Mouse (Mus musculus) myocyte (in vitro differentiated cells): Measurements from ENCODE around the gene G3bp1. TPM values are rescaled to one million over a fixed set of nuclear protein-coding genes. Genes with fewer than 3 reads are reported as not detected.
A peak's percentile ranks its signal among the peaks of the same experiment; 100 is the strongest.

ENCODE experiments used
- H3K27me3 ChIP-seq: one replicate; pipeline ENCODE4 v1.6.1; 2011; ENCODE audit not compliant: control insufficient read depth, insufficient read depth, insufficient read length
- H3K36me3 ChIP-seq: one replicate; pipeline ENCODE4 v1.6.1; 2011; ENCODE audit not compliant: control insufficient read depth, insufficient read depth
- H3K4me2 ChIP-seq: one replicate; pipeline ENCODE4 v1.6.1; 2011; ENCODE audit warnings: low read depth, control low read depth
- H3K4me3 ChIP-seq: one replicate; pipeline ENCODE4 v1.5.1; 2011; ENCODE audit warnings: mild to moderate bottlenecking, control low read depth, moderate library complexity
- H3K79me2 ChIP-seq: one replicate; pipeline ENCODE4 v1.6.1; 2011; ENCODE audit not compliant: control insufficient read depth, insufficient read depth
- H3ac ChIP-seq: one replicate; pipeline ENCODE4 v1.6.1; 2011; ENCODE audit not compliant: control insufficient read depth, insufficient read length
- CEBPB ChIP-seq: IDR thresholded peaks from 2 replicates; pipeline ENCODE4 v1.6.1; 2011; ENCODE audit warnings: mild to moderate bottlenecking, moderate library complexity; ENCODE audit not compliant: poor library complexity, insufficient read depth, severe bottlenecking
- E2F4 ChIP-seq: IDR thresholded peaks from one replicate; pipeline ENCODE4 v1.6.1; 2011; ENCODE audit warnings: mild to moderate bottlenecking, control low read depth, moderate library complexity; ENCODE audit not compliant: insufficient read depth
- MAX ChIP-seq: IDR thresholded peaks from one replicate; pipeline ENCODE4 v1.6.1; 2011; ENCODE audit warnings: low read depth, mild to moderate bottlenecking, control low read depth
- MYOD1 ChIP-seq, 3 experiments: IDR thresholded peaks; one replicate each; pipeline ENCODE4 v1.6.1; 2011; ENCODE audit warnings: control low read depth in 2 of 3, low read depth in 2 of 3, mild to moderate bottlenecking in 2 of 3, moderate library complexity in 1 of 3; ENCODE audit not compliant: insufficient read length in 2 of 3, control insufficient read depth in 1 of 3
- MYOG ChIP-seq, 3 experiments: IDR thresholded peaks; one replicate each; pipeline ENCODE4 v1.6.1; 2011; ENCODE audit warnings: control low read depth in 2 of 3, low read depth in 2 of 3, mild to moderate bottlenecking in 2 of 3; ENCODE audit not compliant: insufficient read length in 2 of 3, control insufficient read depth in 1 of 3, insufficient read depth in 1 of 3
- POLR2A ChIP-seq: IDR thresholded peaks from one replicate; pipeline ENCODE4 v1.6.1; 2011; ENCODE audit warnings: low read depth, mild to moderate bottlenecking, control low read depth, moderate library complexity; ENCODE audit not compliant: insufficient read length
- POLR2AphosphoS2 ChIP-seq: IDR thresholded peaks from one replicate; pipeline ENCODE4 v1.6.1; 2011; ENCODE audit warnings: low read depth, control low read depth; ENCODE audit not compliant: insufficient read length
- REST ChIP-seq: IDR thresholded peaks from one replicate; pipeline ENCODE4 v1.6.1; 2011; ENCODE audit warnings: mild to moderate bottlenecking, control low read depth, moderate library complexity; ENCODE audit not compliant: insufficient read depth, insufficient read length
- SRF ChIP-seq: IDR thresholded peaks from one replicate; pipeline ENCODE4 v1.6.1; 2011; ENCODE audit warnings: low read depth; ENCODE audit not compliant: control insufficient read depth, insufficient read length
- TCF12 ChIP-seq: IDR thresholded peaks from one replicate; pipeline ENCODE4 v1.6.1; 2011; ENCODE audit warnings: mild to moderate bottlenecking, control low read depth; ENCODE audit not compliant: poor library complexity, insufficient read depth, severe bottlenecking
- TCF3 ChIP-seq: IDR thresholded peaks from one replicate; pipeline ENCODE4 v1.6.1; 2011; ENCODE audit warnings: low read depth, control low read depth; ENCODE audit not compliant: insufficient read length
- USF1 ChIP-seq: IDR thresholded peaks from one replicate; pipeline ENCODE4 v1.6.1; 2011; ENCODE audit warnings: low read depth, mild to moderate bottlenecking, control low read depth, moderate library complexity
- polyA plus RNA-seq: library from polyadenylated mRNA; unstranded; fragments of >200 nt; fragmentation: generic; extraction: Trizol; gene quantifications from one replicate; pipeline ENCODE4 v1.2.1, GENCODE M21; 2012; ENCODE audit warnings: missing spikeins

The G3bp1 gene
- polyA plus RNA-seq, 1 experiment, result 52.2 TPM

DNA sequence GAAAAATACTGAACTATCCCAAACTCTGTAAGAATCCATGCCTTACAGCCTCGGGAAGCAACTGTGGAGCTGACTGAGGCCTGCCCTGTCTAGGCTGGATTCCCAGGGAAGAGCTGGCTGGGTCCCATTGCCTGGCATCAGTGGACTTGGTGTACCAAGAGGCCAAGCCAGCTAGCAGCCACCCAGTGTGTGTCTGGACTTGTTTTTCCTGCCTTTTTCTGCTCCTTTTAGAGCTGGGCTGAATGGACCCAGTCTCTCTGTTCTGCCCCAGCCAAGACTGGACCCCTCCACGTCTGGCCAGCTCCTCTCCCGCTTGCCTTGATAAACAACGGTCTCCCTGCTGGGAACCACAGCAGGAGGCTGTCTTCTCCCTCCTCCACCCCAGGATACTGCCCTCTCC is 31.5 kb upstream of the G3bp1 start:
- Histone ChIP-seq H3K4me2 (no peak overlapping the region), H3K27me3 (no peaks in the 10 kb centered on the region), H3ac (no peak overlapping the region), H3K36me3 (no peaks in the 10 kb centered on the region), H3K4me3 (no peak overlapping the region), H3K79me2 (no peaks in the 10 kb centered on the region)
- TF ChIP-seq REST, result no peak
- no peak for TF ChIP-seq E2F4
- TF ChIP-seq CEBPB, result no peak
- TF ChIP-seq MYOG (IDR thresholded peaks at IDR 0.05; ENCODE audit: control insufficient read depth in 1 of 3, insufficient read depth in 1 of 3, insufficient read length in 2 of 3, low read depth in 2 of 3), result no peak
- TF ChIP-seq MAX, result no peak
- TF ChIP-seq TCF3, result no peak
- TF ChIP-seq SRF, result no peak
- TF ChIP-seq POLR2A, result no peak
- TF ChIP-seq MYOD1 (IDR thresholded peaks at IDR 0.05; ENCODE audit: control insufficient read depth in 1 of 3, insufficient read length in 2 of 3, low read depth in 2 of 3), result no peak
- no peak for TF ChIP-seq USF1
- TF ChIP-seq POLR2AphosphoS2, result no peak
- no peak for TF ChIP-seq TCF12

GRCm38 (mm10) chr11:55439718-55440117 is 29.8 kb upstream of the G3bp1 start:
- Histone ChIP-seq H3K27me3 (no peaks in the 10 kb centered on the region), H3K36me3 (no peaks in the 10 kb centered on the region), H3K4me2 (no peak overlapping the region), H3K4me3 (no peak overlapping the region), H3ac (no peak overlapping the region), H3K79me2 (no peaks in the 10 kb centered on the region)
- TF ChIP-seq MAX (no peak), TCF12 (no peak)

- no peak for TF ChIP-seq POLR2AphosphoS2
- TF ChIP-seq TCF12, result no peak
- H3K36me3 ChIP-seq, result peaks cover 3% of the 10 kb centered on the region
- no peaks in the 10 kb centered on the region for H3K79me2 ChIP-seq
- no peaks in the 10 kb centered on the region for H3K27me3 ChIP-seq
- H3ac ChIP-seq, result no peak overlapping the region
- H3K4me3 ChIP-seq, result no peak overlapping the region
- peak overlapping the region; percentile 3 for H3K4me2 ChIP-seq
Measured at GRCm38 (mm10) chr11:55444772-55445171, 24.7 kb upstream of the G3bp1 start.

DNA sequence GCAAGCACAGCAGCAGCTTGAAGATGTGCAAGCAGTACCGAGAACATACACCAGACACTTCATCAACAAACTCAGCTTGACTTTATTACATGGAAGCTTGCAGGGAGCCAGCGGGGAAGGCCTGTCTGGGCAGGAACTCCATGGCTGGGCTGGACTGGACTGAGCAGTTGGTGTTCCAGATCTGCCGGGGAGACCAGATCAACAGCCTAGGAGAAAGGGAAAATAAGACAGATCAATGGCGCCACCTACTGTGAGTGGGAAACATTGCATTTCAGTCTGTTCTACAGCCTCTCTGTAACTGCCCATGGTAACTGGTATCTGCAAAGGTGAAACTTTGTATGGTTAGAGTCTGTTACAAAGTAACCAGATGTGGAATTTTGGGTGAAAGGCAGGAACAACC is 22.9 kb upstream of the G3bp1 start:
- TF ChIP-seq SRF, result peak; percentile 21
- no peak for TF ChIP-seq TCF3
- TF ChIP-seq TCF12, result no peak
- no peak for TF ChIP-seq MYOG (IDR thresholded peaks at IDR 0.05; ENCODE audit: control insufficient read depth in 1 of 3, insufficient read depth in 1 of 3, insufficient read length in 2 of 3, low read depth in 2 of 3)
- H3ac ChIP-seq, result no peak overlapping the region
- H3K36me3 ChIP-seq, result peaks cover 7% of the 10 kb centered on the region

DNA sequence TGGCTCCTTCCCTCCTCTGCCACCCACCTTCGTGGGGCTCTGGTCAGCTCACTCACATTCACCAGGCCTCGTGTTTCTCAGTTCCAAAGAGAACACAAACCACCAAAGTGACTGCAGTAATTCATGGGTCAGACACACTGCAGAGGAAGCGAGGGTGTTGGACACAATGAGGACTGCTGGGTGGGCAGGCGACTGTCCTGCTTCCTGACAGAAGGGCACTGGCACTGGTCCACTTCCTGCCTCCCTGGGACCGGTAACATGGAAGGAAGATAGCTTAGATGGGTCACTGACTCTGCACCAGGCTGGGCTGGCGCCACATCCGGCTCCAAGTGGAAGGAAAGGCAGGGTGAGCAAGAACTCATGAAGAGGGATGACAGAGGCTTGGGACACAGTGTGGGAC is 20.0 kb upstream of the G3bp1 start:
- H3K79me2 ChIP-seq, result no peaks in the 10 kb centered on the region
- no peaks in the 10 kb centered on the region for H3K27me3 ChIP-seq
- H3K4me2 ChIP-seq, result no peak overlapping the region
- H3K36me3 ChIP-seq, result peaks cover 7% of the 10 kb centered on the region
- TF ChIP-seq POLR2AphosphoS2 (no peak), REST (no peak), TCF3 (no peak), POLR2A (no peak), MYOD1 (IDR thresholded peaks at IDR 0.05; ENCODE audit: control insufficient read depth in 1 of 3, insufficient read length in 2 of 3, low read depth in 2 of 3) (no peak), TCF12 (no peak), CEBPB (no peak), SRF (no peak), MAX (no peak), E2F4 (no peak), USF1 (no peak), MYOG (IDR thresholded peaks at IDR 0.05; ENCODE audit: control insufficient read depth in 1 of 3, insufficient read depth in 1 of 3, insufficient read length in 2 of 3, low read depth in 2 of 3) (no peak)
- H3K4me3 ChIP-seq, result no peak overlapping the region
- no peak overlapping the region for H3ac ChIP-seq

More for the DNA sequence above, 22.9 kb upstream of the G3bp1 start:
- Histone ChIP-seq H3K79me2 (no peaks in the 10 kb centered on the region), H3K4me2 (no peak overlapping the region), H3K4me3 (no peak overlapping the region), H3K27me3 (no peaks in the 10 kb centered on the region)

DNA sequence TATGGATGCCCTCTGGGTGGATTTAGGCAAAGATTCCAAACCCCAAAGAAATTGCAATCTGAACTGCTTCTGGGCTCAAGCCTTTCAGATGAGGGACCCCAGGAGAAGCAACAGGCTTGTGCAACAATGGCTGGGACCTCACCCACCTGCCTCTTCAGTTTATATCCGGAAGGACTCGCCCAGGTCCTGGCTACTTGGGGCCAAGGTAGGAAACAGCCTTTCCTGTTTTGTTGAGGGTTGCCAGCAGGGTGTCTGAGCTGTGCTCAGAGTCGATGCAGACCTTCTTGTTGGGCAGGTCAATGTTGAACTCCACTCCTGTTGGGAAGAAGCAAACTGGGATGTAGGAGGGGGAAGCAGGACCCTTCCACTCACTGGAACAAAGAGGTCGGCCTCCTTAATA is 19.2 kb upstream of the G3bp1 start:
- Histone ChIP-seq H3ac (no peak overlapping the region), H3K36me3 (peaks cover 7% of the 10 kb centered on the region), H3K79me2 (no peaks in the 10 kb centered on the region), H3K4me3 (no peak overlapping the region), H3K27me3 (no peaks in the 10 kb centered on the region), H3K4me2 (no peak overlapping the region)
- TF ChIP-seq TCF3, result no peak
- no peak for TF ChIP-seq CEBPB
- no peak for TF ChIP-seq USF1
- TF ChIP-seq MAX, result no peak
- TF ChIP-seq TCF12, result no peak
- no peak for TF ChIP-seq POLR2AphosphoS2
- no peak for TF ChIP-seq SRF
